In the genomic region with DNA sequence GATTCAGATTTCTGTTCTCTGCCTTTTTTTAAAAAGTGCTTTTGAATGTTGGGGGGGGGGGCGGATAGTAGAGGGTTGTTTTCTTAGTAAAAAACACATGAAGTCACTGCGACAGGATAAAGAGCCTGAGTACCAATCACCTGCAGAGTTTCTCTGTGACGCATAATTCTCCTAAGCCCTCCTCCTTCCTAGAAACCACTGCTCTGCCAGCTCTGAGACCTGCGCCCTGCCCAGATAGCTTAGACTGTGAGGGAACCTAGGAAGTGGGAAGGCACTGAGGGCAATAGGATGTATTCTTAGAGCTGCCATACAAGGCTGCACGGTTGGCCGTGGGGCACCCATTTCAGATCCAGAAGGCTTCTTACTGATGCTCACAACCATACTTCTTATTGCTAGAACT, we compare ENCODE assay signal across 19 mouse cellular contexts.
"Had no signal": no experiment of that assay in that cellular context is flagged by ENCODE, and none has a peak within 500 bp of the region (broad histone marks: within the 10 kb centered on the region; RNA-seq: fewer than 3 reads in every experiment).

No protein-coding gene starts in this region.

- H3K9ac ChIP-seq: intestine, embryonic 15.5 days; limb, embryonic 12.5 days; limb, embryonic 15.5 days; liver, embryonic 14.5 days; liver, postnatal 0 days; neural tube, embryonic 13.5 days had no signal

- H3K4me2 ChIP-seq: limb, embryonic 12.5 days; limb, embryonic 15.5 days; liver, embryonic 11.5 days; midbrain, embryonic 11.5 days; neural tube, embryonic 13.5 days had no signal

- H3K9me3 ChIP-seq: intestine, embryonic 15.5 days; limb, embryonic 12.5 days; limb, embryonic 15.5 days; megakaryocyte, embryonic 14.5 days; neural tube, embryonic 13.5 days had no signal

- ATAC-seq: liver, postnatal 0 days had no signal

- H3K27ac ChIP-seq: intestine, embryonic 15.5 days; limb, embryonic 12.5 days; limb, embryonic 15.5 days; liver, embryonic 14.5 days; neural tube, embryonic 13.5 days had no signal

- H3K27me3 ChIP-seq: intestine, embryonic 15.5 days; limb, embryonic 12.5 days; limb, embryonic 15.5 days; megakaryocyte, embryonic 14.5 days; neural tube, embryonic 13.5 days had no signal

- H3K4me3 ChIP-seq: intestine, embryonic 15.5 days; limb, embryonic 12.5 days; limb, embryonic 15.5 days; megakaryocyte, embryonic 14.5 days; neural tube, embryonic 13.5 days had no signal

- H3K36me3 ChIP-seq: intestine, embryonic 15.5 days; limb, embryonic 15.5 days; neural tube, embryonic 13.5 days had no signal

- DNase-seq: kidney, adult 11 months; kidney, adult 9 months; kidney, postnatal 14 days; kidney, postnatal 4 days; left cerebral cortex, postnatal 4 days; liver, postnatal 0 days; midbrain, embryonic 14.5 days; retina, postnatal 1 day; right cerebral cortex, postnatal 25 days; thymus, adult 2 months; thymus, postnatal 25 days had no signal
